Mouse (Mus musculus): ENCODE data around the gene Fars2.

Gene Fars2

GRCm38 (mm10) chr13:36117143-36118014, at the start of gene Fars2, which contains the start of gene Lyrm4:
Fars2 (plus strand) TSS chr13:36117412.
Lyrm4 (minus strand) TSS chr13:36117526.
- peak; percentile 98 for DNase-seq (ENCODE audit: low read depth, low spot score)

GRCm38 (mm10) chr13:36074484-36074883, 42.7 kb upstream of the Fars2 start:
- DNase-seq (ENCODE audit: low read depth, low spot score): no peak

GRCm38 (mm10) chr13:36081591-36081990, 35.6 kb upstream of the Fars2 start:
- no peak for DNase-seq (ENCODE audit: low read depth, low spot score)

GRCm38 (mm10) chr13:36084701-36085100, 32.5 kb upstream of the Fars2 start:
- no peak for DNase-seq (ENCODE audit: low read depth, low spot score)

- DNase-seq (ENCODE audit: low read depth, low spot score): no peak
Measured at GRCm38 (mm10) chr13:36085971-36086370, 31.2 kb upstream of the Fars2 start.

GRCm38 (mm10) chr13:36086608-36087391, 30.4 kb upstream of the Fars2 start:
- no peak for DNase-seq (ENCODE audit: low read depth, low spot score)

GRCm38 (mm10) chr13:36087427-36087826, 29.8 kb upstream of the Fars2 start:
- no peak for DNase-seq (ENCODE audit: low read depth, low spot score)

GRCm38 (mm10) chr13:36088168-36088567, 29.0 kb upstream of the Fars2 start:
- DNase-seq (ENCODE audit: low read depth, low spot score): no peak

GRCm38 (mm10) chr13:36096684-36097383, 20.4 kb upstream of the Fars2 start:
- no peak for DNase-seq (ENCODE audit: low read depth, low spot score)

GRCm38 (mm10) chr13:36105591-36105990, 11.6 kb upstream of the Fars2 start:
- DNase-seq (ENCODE audit: low read depth, low spot score): no peak

GRCm38 (mm10) chr13:36108528-36108927, 8.7 kb upstream of the Fars2 start:
- no peak for DNase-seq (ENCODE audit: low read depth, low spot score)

- DNase-seq (ENCODE audit: low read depth, low spot score): no peak
Measured at GRCm38 (mm10) chr13:36111331-36111730, 5.9 kb upstream of the Fars2 start.

GRCm38 (mm10) chr13:36113181-36113580, 4.0 kb upstream of the Fars2 start:
- DNase-seq (ENCODE audit: low read depth, low spot score): no peak

GRCm38 (mm10) chr13:36116520-36117142, 581 bp upstream of the Fars2 start:
- peak; percentile 62 for DNase-seq (ENCODE audit: low read depth, low spot score)

GRCm38 (mm10) chr13:36119684-36120083, 2.5 kb downstream of the Fars2 start:
- peak; percentile 28 for DNase-seq (ENCODE audit: low read depth, low spot score)

- DNase-seq (ENCODE audit: low read depth, low spot score): no peak
Measured at GRCm38 (mm10) chr13:36120606-36121005, 3.4 kb downstream of the Fars2 start.

GRCm38 (mm10) chr13:36129360-36130054, 12.3 kb downstream of the Fars2 start:
- no peak for DNase-seq (ENCODE audit: low read depth, low spot score)

GRCm38 (mm10) chr13:36131401-36131800, 14.2 kb downstream of the Fars2 start:
- DNase-seq (ENCODE audit: low read depth, low spot score): no peak

GRCm38 (mm10) chr13:36131992-36132649, 14.9 kb downstream of the Fars2 start:
- DNase-seq (ENCODE audit: low read depth, low spot score): no peak

GRCm38 (mm10) chr13:36139703-36140102, 22.5 kb downstream of the Fars2 start:
- no peak for DNase-seq (ENCODE audit: low read depth, low spot score)
